Mouse (Mus musculus) heart, postnatal 0 days (tissue): Measurements from ENCODE around the gene Ezr. TPM values are rescaled to one million over a fixed set of nuclear protein-coding genes. Genes with fewer than 3 reads are reported as not detected.

Experiments used
- ATAC-seq: fragments of 200-750 bp; cut with Nextera tagmentation; 2 replicates; pipeline ENCODE4 v1.8.0; 2017; ENCODE audit warnings: low read depth, moderate number of reproducible peaks, moderate library complexity; ENCODE audit not compliant: insufficient read depth
- DNase-seq: peaks from one replicate; pipeline ENCODE4 v3.0.0-alpha.2; 2016; ENCODE audit warnings: low spot score
- H3K27ac ChIP-seq: fragments of 300-500 bp; sonication (generic); 2 replicates; pipeline ENCODE4 v1.5.1; 2014; ENCODE audit warnings: low read depth, mild to moderate bottlenecking
- H3K27me3 ChIP-seq: fragments of 300-500 bp; sonication (generic); 2 replicates; pipeline ENCODE4 v1.6.1; 2014; ENCODE audit warnings: low read length, mixed read lengths; ENCODE audit not compliant: control insufficient read depth, insufficient read depth
- H3K36me3 ChIP-seq: fragments of 300-500 bp; sonication (generic); replicated peaks from 2 replicates; pipeline ENCODE4 v1.6.1; 2014; ENCODE audit warnings: low read length, mixed read lengths; ENCODE audit not compliant: control insufficient read depth, insufficient read depth
- H3K4me1 ChIP-seq: fragments of 300-500 bp; sonication (generic); 2 replicates; pipeline ENCODE4 v1.6.1; 2014; ENCODE audit warnings: antibody characterized with exemption; ENCODE audit not compliant: control insufficient read depth, insufficient read depth
- H3K4me2 ChIP-seq: fragments of 300-500 bp; sonication (generic); 2 replicates; pipeline ENCODE4 v1.6.1; 2014; ENCODE audit warnings: low read depth, mild to moderate bottlenecking, low read length, moderate library complexity
- H3K4me3 ChIP-seq: fragments of 300-500 bp; sonication (generic); 2 replicates; pipeline ENCODE4 v1.5.1; 2014; ENCODE audit warnings: low read depth, low read length
- H3K9ac ChIP-seq: fragments of 300-500 bp; sonication (generic); replicated peaks from 2 replicates; pipeline ENCODE4 v1.6.1; 2014; ENCODE audit warnings: low read depth, low read length, mixed read lengths
- H3K9me3 ChIP-seq: fragments of 300-500 bp; sonication (generic); replicated peaks from 2 replicates; pipeline ENCODE4 v1.6.1; 2016; ENCODE audit warnings: low read length; ENCODE audit not compliant: control insufficient read depth
- CTCF ChIP-seq: IDR thresholded peaks from 2 replicates; pipeline ENCODE4 v1.5.1; 2016; ENCODE audit warnings: antibody characterized with exemption, control low read depth, low read depth
- EP300 ChIP-seq: IDR thresholded peaks from 2 replicates; pipeline ENCODE4 v1.6.1; 2016; ENCODE audit warnings: antibody characterized with exemption, low read depth
- WGBS: fragments of 180-500 bp; shearing (Covaris S2); extraction: QIAGEN DNeasy Blood & Tissue Kit; methylation state at CpG from one replicate; pipeline ENCODE4 v1.1.7; 2014; 5-methylcytosine and 5-hydroxymethylcytosine counted together
- polyA plus RNA-seq: library from polyadenylated mRNA; unstranded; fragments of >200 nt; fragmentation: Nextera tagmentation; extraction: Ambion mirVana; gene quantifications from 2 replicates; pipeline ENCODE4 v1.2.1, GENCODE M21; 2015
- total RNA-seq: library from RNA; depleted of rRNA; stranded (reverse); fragments of >200 nt; gene quantifications from 2 replicates; pipeline ENCODE4 v1.2.3, GENCODE M21; 2014; ENCODE audit warnings: low replicate concordance

Ezr gene
- total and polyA plus RNA-seq, 2 experiments from 2014 or later = 91.3 to 141 TPM

GRCm38 (mm10) chr17:6808521-6809165 lies 26.1 kb upstream of the Ezr start:
- 75% methylated on average over 8 of the region's 8 CpGs for WGBS
- no peak for ATAC-seq
- no peaks in the 10 kb centered on the region for H3K27me3 ChIP-seq

GRCm38 (mm10) chr17:6807827-6808520 lies 25.4 kb upstream of the Ezr start:
- H3K4me2 ChIP-seq = no peak overlapping the region
- no peak for ATAC-seq

More at GRCm38 (mm10) chr17:6808521-6809165, 26.1 kb upstream of the Ezr start:
- Histone ChIP-seq H3K4me2 (no peak overlapping the region), H3K4me3 (no peak overlapping the region), H3K9me3 (no peaks in the 10 kb centered on the region), H3K4me1 (0 out of 2 replicates have a peak, but pooled peaks cover 8% of the 10 kb centered on the region), H3K27ac (no peak overlapping the region), H3K9ac (no peak overlapping the region), H3K36me3 (no peaks in the 10 kb centered on the region)
- no peak for DNase-seq
- TF ChIP-seq CTCF = no peak
- no peak for TF ChIP-seq EP300

GRCm38 (mm10) chr17:6804853-6805543 lies 22.4 kb upstream of the Ezr start:
- H3K9ac ChIP-seq = no peak overlapping the region
- H3K4me3 ChIP-seq = no peak overlapping the region
- H3K27me3 ChIP-seq = no peaks in the 10 kb centered on the region
- no peaks in the 10 kb centered on the region for H3K4me1 ChIP-seq
- WGBS = 42% methylated on average over 6 of the region's 6 CpGs
- H3K27ac ChIP-seq = no peak overlapping the region
- H3K36me3 ChIP-seq = no peaks in the 10 kb centered on the region
- TF ChIP-seq CTCF (no peak), EP300 (no peak)
- ATAC-seq (no peak), DNase-seq (no peak)
- peaks cover 4% of the 10 kb centered on the region; the same call in 1 of the 2 replicates for H3K9me3 ChIP-seq
- no peak overlapping the region for H3K4me2 ChIP-seq

More at GRCm38 (mm10) chr17:6807827-6808520, 25.4 kb upstream of the Ezr start:
- Histone ChIP-seq H3K27me3 (no peaks in the 10 kb centered on the region), H3K9me3 (no peaks in the 10 kb centered on the region), H3K4me3 (no peak overlapping the region), H3K9ac (no peak overlapping the region), H3K36me3 (no peaks in the 10 kb centered on the region), H3K4me1 (0 out of 2 replicates have a peak, but pooled peaks cover 8% of the 10 kb centered on the region), H3K27ac (no peak overlapping the region)
- DNase-seq = no peak
- 76% methylated on average over 16 of the region's 16 CpGs for WGBS
- no peak for TF ChIP-seq EP300
- TF ChIP-seq CTCF = no peak

- Histone ChIP-seq H3K36me3 (no peaks in the 10 kb centered on the region), H3K4me2 (no peak overlapping the region), H3K4me1 (no peaks in the 10 kb centered on the region), H3K27me3 (no peaks in the 10 kb centered on the region), H3K4me3 (no peak overlapping the region), H3K9me3 (peaks cover 4% of the 10 kb centered on the region; the same call in 1 of the 2 replicates), H3K9ac (no peak overlapping the region), H3K27ac (no peak overlapping the region)
- DNase-seq = no peak
- no peak for TF ChIP-seq CTCF
- no peak for TF ChIP-seq EP300
- WGBS = 84% methylated on average over 6 of the region's 6 CpGs
- ATAC-seq = no peak
Observed at GRCm38 (mm10) chr17:6804111-6804510, 21.5 kb upstream of the Ezr start.

- H3K4me3 ChIP-seq = no peak overlapping the region
- no peaks in the 10 kb centered on the region for H3K27me3 ChIP-seq
- no peak for TF ChIP-seq EP300
- no peak for TF ChIP-seq CTCF
- H3K9me3 ChIP-seq = peaks cover 4% of the 10 kb centered on the region; the same call in 1 of the 2 replicates
- no peak overlapping the region for H3K4me2 ChIP-seq
- no peak overlapping the region for H3K9ac ChIP-seq
- H3K36me3 ChIP-seq = no peaks in the 10 kb centered on the region
- 67% methylated on average over 1 of the region's 1 CpGs for WGBS
- ATAC-seq = no peak
- H3K4me1 ChIP-seq = no peaks in the 10 kb centered on the region
- DNase-seq = no peak
- H3K27ac ChIP-seq = no peak overlapping the region
Observed at GRCm38 (mm10) chr17:6803614-6804013, 21.0 kb upstream of the Ezr start.
